Mouse (Mus musculus) embryonic fibroblast, embryonic 13.5 days (primary cell): Measurements from ENCODE around the gene 3110009E18Rik.

Experiments used
- CTCF ChIP-seq: IDR thresholded peaks from 2 replicates; pipeline ENCODE4 v1.5.1; 2011; ENCODE audit warnings: mild to moderate bottlenecking, control low read depth, low read length, moderate library complexity, borderline replicate concordance; ENCODE audit not compliant: insufficient read depth
- POLR2A ChIP-seq: IDR thresholded peaks from 2 replicates; pipeline ENCODE4 v1.6.1; 2011; ENCODE audit warnings: low read depth, mild to moderate bottlenecking, control low read depth, low read length, moderate library complexity

- no peak for TF ChIP-seq POLR2A
- peak; percentile 91; the same call in 1 of the 2 replicates for TF ChIP-seq CTCF
Measured at GRCm38 (mm10) chr1:120231334-120231733, 110.3 kb downstream of the 3110009E18Rik start.
